Mouse (Mus musculus): ENCODE measurements around the gene Atrn. TPM values are rescaled to one million over a fixed set of nuclear protein-coding genes. Genes with fewer than 3 reads are reported as not detected.

The Atrn gene
- polyA plus RNA-seq, 1 experiment from 2014 or later, result 4.4 TPM

GRCm38 (mm10) chr2:130971030-130971429, 64.7 kb downstream of the Atrn start:
- no peak overlapping the region for H3K9ac ChIP-seq
- WGBS, result 97% methylated on average over 4 of the region's 4 CpGs
- no peak for ATAC-seq
- no peaks in the 10 kb centered on the region; the same call in 1 of the 2 replicates for H3K36me3 ChIP-seq
- no peak overlapping the region for H3K4me3 ChIP-seq (replicated peaks)
- no peaks in the 10 kb centered on the region for H3K4me1 ChIP-seq (replicated peaks)
- no peaks in the 10 kb centered on the region for H3K9me3 ChIP-seq
- H3K4me2 ChIP-seq (replicated peaks), result no peak overlapping the region
- H3K27me3 ChIP-seq (replicated peaks), result no peaks in the 10 kb centered on the region
- H3K27ac ChIP-seq, result no peak overlapping the region

- Histone ChIP-seq H3K4me1 (replicated peaks) (no peaks in the 10 kb centered on the region), H3K27ac (no peak overlapping the region), H3K27me3 (replicated peaks) (no peaks in the 10 kb centered on the region), H3K9me3 (no peaks in the 10 kb centered on the region), H3K4me3 (replicated peaks) (no peak overlapping the region), H3K9ac (no peak overlapping the region), H3K4me2 (replicated peaks) (no peak overlapping the region), H3K36me3 (no peaks in the 10 kb centered on the region; the same call in 1 of the 2 replicates)
- WGBS, result 91% methylated on average over 4 of the region's 4 CpGs
- no peak for ATAC-seq
Measured at GRCm38 (mm10) chr2:130972386-130972785, 66.1 kb downstream of the Atrn start.

- no peaks in the 10 kb centered on the region for H3K9me3 ChIP-seq
- H3K4me1 ChIP-seq (replicated peaks), result no peaks in the 10 kb centered on the region
- no peaks in the 10 kb centered on the region; the same call in 1 of the 2 replicates for H3K36me3 ChIP-seq
- H3K9ac ChIP-seq, result no peak overlapping the region
- 68% methylated on average over 1 of the region's 1 CpGs for WGBS
- ATAC-seq, result no peak
- H3K4me3 ChIP-seq (replicated peaks), result no peak overlapping the region
- no peak overlapping the region for H3K4me2 ChIP-seq (replicated peaks)
- no peaks in the 10 kb centered on the region for H3K27me3 ChIP-seq (replicated peaks)
- no peak overlapping the region for H3K27ac ChIP-seq
Measured at GRCm38 (mm10) chr2:130974928-130975327, 68.6 kb downstream of the Atrn start.

- no peak for ATAC-seq
- Histone ChIP-seq H3K27me3 (replicated peaks) (no peaks in the 10 kb centered on the region), H3K4me3 (replicated peaks) (no peak overlapping the region), H3K9ac (no peak overlapping the region), H3K27ac (no peak overlapping the region), H3K36me3 (no peaks in the 10 kb centered on the region; the same call in 1 of the 2 replicates), H3K4me2 (replicated peaks) (no peak overlapping the region), H3K4me1 (replicated peaks) (no peaks in the 10 kb centered on the region), H3K9me3 (no peaks in the 10 kb centered on the region)
Measured at GRCm38 (mm10) chr2:130977589-130977988, 71.3 kb downstream of the Atrn start.

GRCm38 (mm10) chr2:130978058-130978847, 72.0 kb downstream of the Atrn start:
- no peak overlapping the region for H3K27ac ChIP-seq
- 80% methylated on average over 10 of the region's 10 CpGs for WGBS
- H3K36me3 ChIP-seq, result peaks cover 2% of the 10 kb centered on the region; the same call in 1 of the 2 replicates
- H3K9ac ChIP-seq, result no peak overlapping the region
- H3K27me3 ChIP-seq (replicated peaks), result no peaks in the 10 kb centered on the region
- H3K4me1 ChIP-seq (replicated peaks), result no peaks in the 10 kb centered on the region
- no peaks in the 10 kb centered on the region for H3K9me3 ChIP-seq
- H3K4me3 ChIP-seq (replicated peaks), result no peak overlapping the region
- no peak for ATAC-seq
- H3K4me2 ChIP-seq (replicated peaks), result no peak overlapping the region

- Histone ChIP-seq H3K36me3 (peaks cover 2% of the 10 kb centered on the region; the same call in 1 of the 2 replicates), H3K4me2 (replicated peaks) (no peak overlapping the region), H3K4me1 (replicated peaks) (no peaks in the 10 kb centered on the region), H3K27ac (no peak overlapping the region), H3K27me3 (replicated peaks) (no peaks in the 10 kb centered on the region), H3K9ac (no peak overlapping the region), H3K9me3 (no peaks in the 10 kb centered on the region), H3K4me3 (replicated peaks) (no peak overlapping the region)
- no peak for ATAC-seq
Measured at GRCm38 (mm10) chr2:130979138-130979537, 72.8 kb downstream of the Atrn start.

GRCm38 (mm10) chr2:130992818-130993217, 86.5 kb downstream of the Atrn start:
- Histone ChIP-seq H3K9me3 (no peaks in the 10 kb centered on the region), H3K9ac (no peak overlapping the region), H3K4me2 (replicated peaks) (no peak overlapping the region), H3K27ac (no peak overlapping the region), H3K36me3 (0 out of 2 replicates have a peak, but pooled peaks cover 6% of the 10 kb centered on the region), H3K27me3 (replicated peaks) (no peaks in the 10 kb centered on the region), H3K4me3 (replicated peaks) (no peak overlapping the region), H3K4me1 (replicated peaks) (no peaks in the 10 kb centered on the region)
- WGBS, result 94% methylated on average over 2 of the region's 2 CpGs
- no peak for ATAC-seq

GRCm38 (mm10) chr2:131009123-131009522, 102.8 kb downstream of the Atrn start:
- no peak overlapping the region for H3K27ac ChIP-seq
- ATAC-seq, result no peak

GRCm38 (mm10) chr2:131010566-131010965, 104.3 kb downstream of the Atrn start:
- WGBS, result 72% methylated on average over 1 of the region's 1 CpGs
- no peak for ATAC-seq

More at GRCm38 (mm10) chr2:131009123-131009522, 102.8 kb downstream of the Atrn start:
- WGBS, result 89% methylated on average over 2 of the region's 2 CpGs
- Histone ChIP-seq H3K27me3 (replicated peaks) (no peaks in the 10 kb centered on the region), H3K4me1 (replicated peaks) (no peaks in the 10 kb centered on the region), H3K9ac (no peak overlapping the region), H3K9me3 (no peaks in the 10 kb centered on the region), H3K4me2 (replicated peaks) (no peak overlapping the region), H3K4me3 (replicated peaks) (no peak overlapping the region), H3K36me3 (no peaks in the 10 kb centered on the region)

GRCm38 (mm10) chr2:131025230-131025629, 118.9 kb downstream of the Atrn start:
- H3K4me3 ChIP-seq (replicated peaks), result no peak overlapping the region
- no peak overlapping the region for H3K9ac ChIP-seq
- H3K4me1 ChIP-seq (replicated peaks), result peaks cover 5% of the 10 kb centered on the region; the same call in 1 of the 2 replicates
- H3K4me2 ChIP-seq (replicated peaks), result no peak overlapping the region
- no peak for ATAC-seq
- no peaks in the 10 kb centered on the region for H3K9me3 ChIP-seq
- H3K27ac ChIP-seq, result no peak overlapping the region
- H3K27me3 ChIP-seq (replicated peaks), result no peaks in the 10 kb centered on the region
- WGBS, result 94% methylated on average over 2 of the region's 2 CpGs
- 0 out of 2 replicates have a peak, but pooled peaks cover 3% of the 10 kb centered on the region for H3K36me3 ChIP-seq

More at GRCm38 (mm10) chr2:131010566-131010965, 104.3 kb downstream of the Atrn start:
- Histone ChIP-seq H3K9me3 (no peaks in the 10 kb centered on the region), H3K27me3 (replicated peaks) (no peaks in the 10 kb centered on the region), H3K9ac (no peak overlapping the region), H3K36me3 (0 out of 2 replicates have a peak, but pooled peaks cover 4% of the 10 kb centered on the region), H3K4me1 (replicated peaks) (no peaks in the 10 kb centered on the region), H3K4me3 (replicated peaks) (no peak overlapping the region), H3K27ac (no peak overlapping the region), H3K4me2 (replicated peaks) (no peak overlapping the region)

- Histone ChIP-seq H3K36me3 (0 out of 2 replicates have a peak, but pooled peaks cover 3% of the 10 kb centered on the region), H3K27ac (no peak overlapping the region), H3K4me2 (replicated peaks) (no peak overlapping the region), H3K4me3 (replicated peaks) (no peak overlapping the region), H3K27me3 (replicated peaks) (no peaks in the 10 kb centered on the region), H3K9ac (no peak overlapping the region), H3K4me1 (replicated peaks) (peaks cover 5% of the 10 kb centered on the region; the same call in 1 of the 2 replicates), H3K9me3 (no peaks in the 10 kb centered on the region)
- WGBS, result 88% methylated on average over 3 of the region's 3 CpGs
- no peak for ATAC-seq
Measured at GRCm38 (mm10) chr2:131026941-131027340, 120.6 kb downstream of the Atrn start.

- 27% methylated on average over 9 of the region's 9 CpGs for WGBS
- peak; percentile 65; the same call in 1 of the 2 replicates for ATAC-seq
- Histone ChIP-seq H3K27ac (0 out of 2 replicates have a peak overlapping the region, but pooled peaks have one; percentile 6), H3K36me3 (no peaks in the 10 kb centered on the region), H3K4me3 (replicated peaks) (no peak overlapping the region), H3K9me3 (no peaks in the 10 kb centered on the region), H3K27me3 (replicated peaks) (no peaks in the 10 kb centered on the region), H3K4me2 (replicated peaks) (no peak overlapping the region), H3K4me1 (replicated peaks) (peaks cover 5% of the 10 kb centered on the region; the same call in 1 of the 2 replicates), H3K9ac (no peak overlapping the region)
Measured at GRCm38 (mm10) chr2:131029065-131029935, 123.0 kb downstream of the Atrn start.

Measured in intestine, embryonic 15.5 days (tissue).